Mouse (Mus musculus) regulatory T cell (primary cell): ENCODE results near the gene Pacsin3.

Source experiments
- in situ Hi-C: fragments of 300-600 bp; cut with MboI, MseI; formaldehyde crosslinking; loops from one replicate; pipeline ENCODE4 v1.15.1; 2025; ENCODE audit warnings: high pct_unique_total_duplicates

The Pacsin3 gene

GRCm38 (mm10) chr2:91258830-91259229 lies 3.1 kb downstream of the Pacsin3 start:
- in situ Hi-C loops, result no loop called here

DNA sequence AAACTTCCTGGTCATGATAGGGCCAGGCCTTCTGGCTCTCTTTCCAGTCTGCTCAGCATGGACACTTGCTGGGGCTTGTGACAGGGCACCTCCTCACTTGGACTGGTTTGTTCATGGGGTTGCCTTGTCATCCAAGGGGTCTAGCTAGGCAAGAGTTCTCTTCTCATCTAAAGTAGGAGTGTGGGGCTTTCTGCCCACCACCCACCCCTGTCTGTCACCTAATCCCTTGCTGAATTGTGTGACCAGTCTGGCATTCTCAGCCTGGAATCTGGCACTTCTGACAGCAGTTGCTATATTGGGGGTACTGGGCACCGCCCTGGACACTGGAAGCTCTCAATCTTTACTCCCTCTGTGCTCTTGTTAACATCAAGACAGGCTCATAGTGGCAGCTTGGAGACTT lies 3.7 kb downstream of the Pacsin3 start:
- in situ Hi-C loops, result no loop called here

DNA sequence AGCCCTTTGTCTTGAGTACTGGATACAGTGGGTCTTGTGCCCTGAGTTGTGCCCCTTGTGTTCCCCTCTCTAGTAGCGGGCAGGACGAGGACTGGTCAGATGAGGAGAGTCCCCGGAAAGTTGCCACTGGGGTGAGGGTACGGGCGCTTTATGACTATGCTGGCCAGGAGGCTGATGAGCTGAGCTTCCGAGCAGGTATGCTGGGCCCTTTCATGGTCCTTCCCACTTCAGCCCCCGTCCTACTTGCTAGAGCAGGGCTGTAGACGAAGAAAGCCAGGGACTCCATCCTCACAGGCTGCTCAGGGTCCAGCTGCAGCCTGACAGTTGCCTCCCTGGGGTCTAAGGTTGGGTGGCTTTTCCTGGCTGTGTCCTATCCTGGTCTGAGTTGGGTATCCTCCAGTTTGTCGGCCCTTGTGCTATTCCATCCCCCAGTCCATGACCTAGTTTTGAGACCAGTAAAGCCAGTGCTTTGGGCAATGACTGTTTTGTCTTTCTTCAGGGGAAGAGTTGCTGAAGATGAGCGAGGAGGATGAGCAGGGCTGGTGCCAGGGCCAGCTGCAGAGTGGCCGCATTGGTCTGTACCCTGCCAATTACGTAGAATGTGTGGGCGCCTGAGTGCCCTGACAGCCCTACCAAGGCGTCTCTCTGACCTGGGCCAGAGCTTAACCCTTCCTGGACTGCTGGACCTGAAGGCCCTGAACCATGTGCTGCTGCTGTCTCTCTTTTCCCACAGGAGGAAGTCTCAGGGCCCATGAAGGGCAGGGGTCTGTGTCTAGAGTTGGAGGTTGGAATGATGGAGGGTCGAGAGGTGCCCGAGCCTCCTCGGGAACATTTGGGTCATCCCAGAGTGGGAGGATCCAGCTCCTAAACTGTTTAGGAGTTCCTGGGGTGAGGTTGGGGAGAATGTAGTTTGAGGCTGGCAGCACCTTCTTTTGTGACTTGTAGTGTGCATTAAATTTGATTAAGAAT lies 8.2 kb downstream of the Pacsin3 start:
- in situ Hi-C loops, result no loop called here

GRCm38 (mm10) chr2:91264711-91265681 lies 9.2 kb downstream of the Pacsin3 start, which contains the start of gene Arfgap2:
Arfgap2 (plus strand) TSS chr2:91264974.
- in situ Hi-C loops, result no loop called here

GRCm38 (mm10) chr2:91268042-91268441 lies 12.3 kb downstream of the Pacsin3 start:
- in situ Hi-C loops, result no loop called here

GRCm38 (mm10) chr2:91268706-91269105 lies 13.0 kb downstream of the Pacsin3 start:
- in situ Hi-C loops, result no loop called here

DNA sequence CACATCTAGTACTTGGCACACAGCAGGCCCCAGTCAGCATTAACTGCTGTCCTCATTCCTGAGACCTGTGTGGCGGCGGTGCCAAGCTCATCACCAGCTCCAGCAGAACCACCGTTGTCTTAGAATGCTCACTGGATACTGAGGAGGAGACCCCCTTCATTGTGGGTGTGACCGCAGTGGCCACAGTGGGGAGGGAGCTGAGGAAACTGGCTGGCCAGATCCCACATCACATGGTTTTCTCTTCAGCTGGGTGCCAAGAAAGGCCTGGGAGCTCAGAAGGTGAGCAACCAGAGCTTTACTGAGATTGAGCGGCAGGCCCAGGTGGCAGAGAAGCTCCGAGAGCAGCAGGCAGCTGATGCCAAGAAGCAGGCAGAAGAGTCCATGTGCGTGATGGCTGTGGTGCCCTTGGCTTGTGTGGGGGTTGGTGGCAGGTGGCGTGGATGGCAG lies 14.0 kb downstream of the Pacsin3 start:
- in situ Hi-C loops, result no loop called here

DNA sequence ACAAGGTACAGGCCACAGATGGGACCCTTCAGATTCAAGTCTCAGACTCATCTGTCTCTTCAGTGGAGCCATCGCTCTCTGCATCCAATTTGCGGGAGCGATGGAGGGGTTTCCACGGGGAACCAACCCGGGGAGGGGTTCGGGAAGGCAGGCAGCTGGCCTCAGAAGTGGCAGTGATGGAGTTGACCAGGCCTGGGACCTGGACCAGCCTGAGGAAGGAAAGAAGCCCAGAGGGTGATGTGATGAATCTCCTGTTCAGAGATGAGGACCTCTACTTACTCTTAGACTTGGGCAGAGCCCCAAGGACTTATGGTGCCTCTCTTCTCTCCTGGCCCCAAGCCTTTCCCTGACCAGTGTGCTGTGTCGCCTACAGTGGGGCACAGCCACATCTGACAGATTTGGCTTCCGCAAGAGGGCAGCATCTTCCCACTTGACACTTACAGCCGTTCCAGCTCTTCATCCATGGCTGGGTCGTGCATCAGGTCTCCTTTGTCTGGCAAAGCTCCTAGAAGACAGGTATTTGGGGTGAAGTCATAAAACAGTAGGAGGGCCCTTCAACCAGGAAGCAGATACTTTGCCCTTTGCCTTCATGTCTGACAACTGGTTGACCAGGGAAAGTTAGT lies 23.1 kb downstream of the Pacsin3 start:
- in situ Hi-C loops, result no loop called here

GRCm38 (mm10) chr2:91279372-91279755 lies 23.6 kb downstream of the Pacsin3 start:
- in situ Hi-C loops, result no loop called here

DNA sequence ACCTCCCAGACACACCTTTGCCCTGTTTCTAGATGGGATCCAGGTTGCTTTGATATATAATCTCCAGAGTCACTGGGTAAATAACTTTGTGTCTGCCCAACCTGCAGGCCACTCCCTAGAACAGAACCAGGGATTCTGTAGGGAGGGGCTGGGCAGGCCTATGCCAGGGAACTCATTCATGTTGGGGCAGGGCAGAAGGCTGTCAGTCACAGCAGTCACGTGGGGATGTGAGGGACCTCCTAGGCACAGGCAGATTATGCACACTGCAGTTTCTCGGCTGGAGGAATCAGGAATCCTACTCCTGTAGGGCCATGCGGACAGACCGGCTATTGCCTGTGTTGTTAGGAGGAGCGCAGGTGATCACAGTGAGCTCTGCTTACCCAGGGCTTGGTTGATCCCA lies 25.6 kb downstream of the Pacsin3 start:
- in situ Hi-C loops, result no loop called here

- in situ Hi-C loops, result no loop called here
These were observed 28.2 kb downstream of the Pacsin3 start for GRCm38 (mm10) chr2:91283972-91284371.

GRCm38 (mm10) chr2:91284375-91285199 lies 28.8 kb downstream of the Pacsin3 start:
- in situ Hi-C loops, result no loop called here

DNA sequence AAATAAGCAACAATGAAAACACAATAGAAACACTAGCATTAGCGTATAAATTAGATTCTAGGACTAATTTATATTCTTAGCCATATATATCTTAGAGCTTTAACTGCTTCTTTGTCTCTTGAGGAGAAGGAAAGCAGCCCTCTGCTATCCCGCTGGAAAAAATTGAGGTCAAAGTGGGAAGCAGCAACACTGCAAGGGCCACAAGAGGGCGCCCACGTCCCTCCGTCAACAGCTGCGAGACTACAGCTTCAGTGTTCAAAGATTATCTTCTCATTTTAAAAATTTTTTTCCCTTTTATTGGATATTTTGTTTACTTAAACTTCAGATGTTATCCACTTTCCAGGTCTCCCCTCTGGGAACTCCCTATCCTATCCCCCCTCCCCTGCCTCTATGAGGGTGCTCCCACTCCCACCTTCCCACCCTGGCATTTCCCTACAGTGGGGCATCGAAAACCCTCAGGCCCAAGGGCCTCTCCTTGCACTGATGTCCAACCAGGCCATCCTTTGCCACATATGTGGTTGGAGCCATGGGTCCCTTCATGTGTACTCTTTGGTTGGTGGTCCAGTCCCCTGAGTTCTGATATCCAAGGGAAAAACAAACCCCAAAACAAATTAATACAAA lies 30.2 kb downstream of the Pacsin3 start:
- in situ Hi-C loops, result no loop called here

DNA sequence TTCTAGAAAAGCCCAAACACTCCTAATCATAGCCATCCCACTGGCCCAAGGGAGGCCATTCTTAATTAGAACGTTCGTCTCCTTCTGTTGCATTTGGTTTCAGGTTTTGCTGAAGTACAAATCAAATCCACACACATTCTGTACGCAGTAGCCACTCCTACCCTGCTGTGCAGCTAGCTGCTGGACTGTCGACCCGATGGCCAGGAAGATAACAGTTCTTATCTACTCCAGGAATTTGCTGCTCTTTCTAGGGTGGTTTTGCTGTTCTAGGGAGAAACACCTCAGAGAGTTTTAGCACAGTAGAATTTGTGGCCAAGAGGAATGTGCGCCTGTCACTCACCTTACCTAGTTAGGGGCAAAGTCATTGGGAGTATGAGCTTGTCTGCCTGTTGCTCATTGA lies 31.8 kb downstream of the Pacsin3 start:
- in situ Hi-C loops, result no loop called here

- in situ Hi-C loops, result loop anchor here (5.0 kb wide), 1 partner anchor 201 kb away; no protein-coding TSS in a partner anchor
These were observed 35.6 kb downstream of the Pacsin3 start for GRCm38 (mm10) chr2:91291197-91292007.

DNA sequence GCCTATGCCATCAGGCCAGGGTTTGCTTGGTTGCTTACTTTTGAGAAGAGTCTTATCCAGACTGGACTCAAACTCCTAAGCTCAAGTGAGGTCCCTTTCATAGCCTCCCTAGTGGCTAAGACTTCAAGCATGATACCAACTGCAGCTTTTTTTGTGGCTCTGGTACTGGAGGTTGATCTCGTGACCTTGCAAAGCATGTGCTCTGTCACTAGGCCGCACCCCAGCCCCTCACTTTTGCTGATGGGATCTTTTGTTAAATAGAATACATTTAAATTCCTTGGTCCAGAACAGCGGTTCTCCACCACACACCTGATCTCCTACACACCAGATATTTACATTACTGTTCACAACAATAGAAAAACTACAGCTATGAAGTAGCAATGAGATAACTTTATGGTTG lies 38.5 kb downstream of the Pacsin3 start:
- in situ Hi-C loops, result loop anchor here (5.0 kb wide), 1 partner anchor 198 kb away; no protein-coding TSS in a partner anchor

DNA sequence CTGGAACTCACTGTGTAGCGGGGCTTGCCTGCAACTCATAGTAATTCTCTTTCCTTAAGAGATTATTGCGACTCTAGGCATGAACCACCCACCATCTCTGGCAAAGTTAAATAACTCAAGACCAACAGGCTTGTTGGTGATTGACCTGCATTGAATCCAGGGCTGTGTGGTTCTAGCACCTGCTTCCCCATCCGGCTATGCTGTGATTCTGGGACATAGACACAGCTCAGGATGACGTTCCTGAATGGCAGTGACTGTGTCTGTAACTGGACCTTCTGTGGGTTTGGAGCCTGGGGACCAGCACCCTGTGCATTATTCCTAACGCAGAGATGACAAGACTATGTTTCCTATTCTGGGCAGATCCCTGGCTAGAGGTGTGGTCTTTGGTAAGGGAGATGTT lies 40.1 kb downstream of the Pacsin3 start:
- in situ Hi-C loops, result no loop called here

GRCm38 (mm10) chr2:91299156-91299555 lies 43.4 kb downstream of the Pacsin3 start:
- in situ Hi-C loops, result no loop called here

- in situ Hi-C loops, result no loop called here
These were observed 45.0 kb downstream of the Pacsin3 start for GRCm38 (mm10) chr2:91300784-91301183.
